In genomic region chrX:159256921-159257421, GRCm38 (mm10) we compare ENCODE assay signal across 8 mouse cellular contexts. TPM values are rescaled to one million over a fixed set of nuclear protein-coding genes. Genes with fewer than 3 reads are reported as not detected.
DNase-seq lines count a peak whose midpoint lies in the region; ATAC-seq and TF ChIP-seq lines count a peak whose summit lies in the region.

No protein-coding gene starts in this region.

- no peaks in the 10 kb centered on the region for H3K36me3 ChIP-seq in ES-Bruce4 (ENCODE audit: control insufficient read depth, insufficient read depth, low read length, poor library complexity, severe bottlenecking)
- H3K36me3 ChIP-seq in forebrain, embryonic 15.5 days, result no peaks in the 10 kb centered on the region
- no peaks in the 10 kb centered on the region for H3K36me3 ChIP-seq in lung, embryonic 14.5 days (ENCODE audit: insufficient read depth)
- H3K36me3 ChIP-seq in neural tube, embryonic 15.5 days, result no peaks in the 10 kb centered on the region

- peak; percentile 42; the same call in 1 of the 2 replicates for ATAC-seq in cerebellum, adult (ENCODE audit: insufficient number of reproducible peaks, low FRiP score, low TSS enrichment)
- ATAC-seq in forebrain, embryonic 15.5 days (replicated peaks), result no peak
- ATAC-seq in lung, embryonic 14.5 days (ENCODE audit: insufficient read depth), result no peak
- no peak for ATAC-seq in neural tube, embryonic 15.5 days (ENCODE audit: low FRiP score)

- no peak for TF ChIP-seq EP300 in ES-Bruce4 (IDR thresholded peaks at IDR 0.05; ENCODE audit: insufficient read depth, low read depth, low read length)

- peak; percentile 57 to 59 for DNase-seq in heart, postnatal 10 days
- peak; percentile 34 to 44 for DNase-seq in kidney, postnatal 36 days
- DNase-seq in lung, embryonic 14.5 days, result peak; percentile 61
- DNase-seq in thymus, postnatal 0 days (ENCODE audit: low spot score), result peak; percentile 48

- H3K4me2 ChIP-seq in forebrain, embryonic 15.5 days (replicated peaks), result peak overlapping the region; percentile 67
- peak overlapping the region; percentile 58 for H3K4me2 ChIP-seq in lung, embryonic 14.5 days
- peak overlapping the region; percentile 65 for H3K4me2 ChIP-seq in neural tube, embryonic 15.5 days

- no peak for TF ChIP-seq POLR2A in ES-Bruce4 (IDR thresholded peaks at IDR 0.05; ENCODE audit: insufficient read depth, low read length)

- H3K4me3 ChIP-seq in ES-Bruce4 (ENCODE audit: low read depth, low read length), result peak overlapping the region; percentile 77
- peak overlapping the region; percentile 56 for H3K4me3 ChIP-seq in forebrain, embryonic 15.5 days
- peak overlapping the region; percentile 61 for H3K4me3 ChIP-seq in lung, embryonic 14.5 days (ENCODE audit: low read depth, low read length)
- H3K4me3 ChIP-seq in neural tube, embryonic 15.5 days (replicated peaks), result peak overlapping the region; percentile 58

- 12% methylated on average over 20 of the region's 20 CpGs for WGBS in forebrain, embryonic 15.5 days
- 14% methylated on average over 20 of the region's 20 CpGs for WGBS in lung, embryonic 14.5 days
- WGBS in neural tube, embryonic 15.5 days, result 18% methylated on average over 20 of the region's 20 CpGs

- no peaks in the 10 kb centered on the region for H3K9me3 ChIP-seq in ES-Bruce4 (replicated peaks; ENCODE audit: control insufficient read depth, insufficient read depth, low read length, poor library complexity, severe bottlenecking)
- no peaks in the 10 kb centered on the region for H3K9me3 ChIP-seq in forebrain, embryonic 15.5 days
- no peaks in the 10 kb centered on the region for H3K9me3 ChIP-seq in lung, embryonic 14.5 days (ENCODE audit: low read depth, low read length)
- H3K9me3 ChIP-seq in neural tube, embryonic 15.5 days (replicated peaks), result no peaks in the 10 kb centered on the region

- no peak for TF ChIP-seq CTCF in ES-Bruce4 (IDR thresholded peaks at IDR 0.05; ENCODE audit: low read depth, low read length)
- TF ChIP-seq CTCF in lung, embryonic 14.5 days (IDR thresholded peaks at IDR 0.05; ENCODE audit: low read depth), result no peak

- intact Hi-C loops in heart, postnatal 10 days (cut with DNase I), result loop anchor here (10.0 kb wide), 1 partner anchor 1662 kb away; the partner anchor contains the start of gene Mbtps2

- H3K9ac ChIP-seq in ES-Bruce4 (ENCODE audit: low read depth, poor library complexity, severe bottlenecking), result peak overlapping the region; percentile 99
- H3K9ac ChIP-seq in forebrain, embryonic 15.5 days (replicated peaks), result peak overlapping the region; percentile 62
- peak overlapping the region; percentile 72 for H3K9ac ChIP-seq in lung, embryonic 14.5 days
- peak overlapping the region; percentile 57 for H3K9ac ChIP-seq in neural tube, embryonic 15.5 days (replicated peaks)

- H3K27me3 ChIP-seq in ES-Bruce4 (ENCODE audit: control insufficient read depth, insufficient read depth, low read length, poor library complexity, severe bottlenecking), result no peaks in the 10 kb centered on the region
- H3K27me3 ChIP-seq in forebrain, embryonic 15.5 days, result no peaks in the 10 kb centered on the region
- H3K27me3 ChIP-seq in lung, embryonic 14.5 days (ENCODE audit: insufficient read depth, low read length), result no peaks in the 10 kb centered on the region
- H3K27me3 ChIP-seq in neural tube, embryonic 15.5 days (replicated peaks), result no peaks in the 10 kb centered on the region

- no peak overlapping the region for H3K27ac ChIP-seq in ES-Bruce4 (ENCODE audit: insufficient read depth, low read length)
- H3K27ac ChIP-seq in forebrain, embryonic 15.5 days (replicated peaks), result 0 out of 2 replicates have a peak overlapping the region, but pooled peaks have one; percentile 8
- peak overlapping the region; percentile 84; the same call in 1 of the 2 replicates for H3K27ac ChIP-seq in lung, embryonic 14.5 days (ENCODE audit: low read depth)
- peak overlapping the region; percentile 85 for H3K27ac ChIP-seq in neural tube, embryonic 15.5 days (replicated peaks)

- no peaks in the 10 kb centered on the region for H3K4me1 ChIP-seq in ES-Bruce4 (ENCODE audit: control insufficient read depth, insufficient read depth, low read length)
- no peaks in the 10 kb centered on the region for H3K4me1 ChIP-seq in forebrain, embryonic 15.5 days
- H3K4me1 ChIP-seq in lung, embryonic 14.5 days (ENCODE audit: insufficient read depth), result no peaks in the 10 kb centered on the region
- H3K4me1 ChIP-seq in neural tube, embryonic 15.5 days, result peaks cover 3% of the 10 kb centered on the region; the same call in 1 of the 2 replicates

RNA-seq across cellular contexts. Expression of gene Rps6ka3, which starts 46.9 kb away (rescaled TPM):
- polyA plus RNA-seq in ES-Bruce4 (2011; ENCODE audit: insufficient read depth, insufficient read length, low read depth, missing spikeins), result 47.2 and 55.5 TPM in 2 replicates
- polyA plus RNA-seq in forebrain, embryonic 15.5 days (2015; fragmentation: Nextera tagmentation; extraction: Ambion mirVana), result 3.4 and 3.9 TPM in 2 replicates
- total RNA-seq in heart, postnatal 10 days (2021), result 10 to 100 TPM; 57.6 to 60.7 TPM
- polyA plus RNA-seq in lung, embryonic 14.5 days (2014; fragmentation: Nextera tagmentation; extraction: Ambion mirVana), result 6.6 and 6.9 TPM in 2 replicates
- 3.3 and 4.6 TPM in 2 replicates for polyA plus RNA-seq in neural tube, embryonic 15.5 days (2015; fragmentation: Nextera tagmentation; extraction: Ambion mirVana)
- polyA plus RNA-seq in thymus, postnatal 0 days (2015; fragmentation: Nextera tagmentation; extraction: Ambion mirVana), result 6.0 and 7.4 TPM in 2 replicates
